Mouse (Mus musculus): Measurements from ENCODE around the gene Ppp1r9a. TPM values are rescaled to one million over a fixed set of nuclear protein-coding genes. Genes with fewer than 3 reads are reported as not detected.

Ppp1r9a gene
- polyA plus RNA-seq (2012; rRNA removed), result 33.8 and 33.9 TPM in 2 replicates
- 18.9 and 23.2 TPM in 2 replicates for polyA plus RNA-seq (2014; fragmentation: Nextera tagmentation; extraction: Ambion mirVana)

DNA sequence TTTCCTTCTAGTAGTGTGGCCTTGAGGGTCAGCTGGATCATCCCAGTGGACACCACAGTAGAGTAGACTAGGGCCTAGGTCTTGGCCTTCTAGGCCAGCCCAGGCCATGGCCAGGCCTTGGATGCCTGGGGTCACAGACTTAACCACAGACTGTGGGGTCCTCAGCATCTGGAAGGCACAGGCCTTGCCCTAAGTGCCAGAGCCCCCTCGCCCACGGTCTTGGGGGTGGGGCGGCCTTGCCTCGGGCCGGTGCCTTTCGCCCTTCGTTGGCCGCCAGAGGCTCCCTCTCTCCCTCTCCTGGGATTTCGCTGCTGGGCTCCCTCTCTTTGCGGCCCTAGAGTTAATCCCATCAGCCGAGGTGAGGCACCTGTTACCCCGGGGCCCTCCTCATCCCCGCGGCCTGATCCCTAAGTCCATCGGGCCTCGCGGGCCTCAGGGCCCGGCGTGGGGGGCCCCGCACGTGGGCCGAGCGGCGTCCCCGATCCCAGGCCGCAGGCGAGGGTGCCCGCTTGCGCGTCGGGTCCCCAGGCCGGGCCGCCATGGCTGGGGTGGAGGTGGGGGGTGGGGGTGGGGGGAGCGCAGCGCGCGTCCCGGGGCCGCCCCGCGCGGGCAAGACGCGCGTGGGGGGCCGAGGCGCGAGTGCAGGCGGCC lies at the start of gene Ppp1r9a:
Ppp1r9a (plus strand) TSS at position 244 of the 651 bp plus-strand sequence.
- WGBS, result 1% methylated on average over 22 of the region's 49 CpGs
- peak within 1 kb of the TSS; percentile 78 for H3K4me3 ChIP-seq (replicated peaks; ENCODE audit: low read length)
- no peaks in the 10 kb centered on the region for H3K9me3 ChIP-seq (ENCODE audit: control insufficient read depth, low read length)
- H3K9ac ChIP-seq (ENCODE audit: low read depth, low read length, severe bottlenecking), result peak within 1 kb of the TSS; percentile 97
- no peaks in the 10 kb centered on the region for H3K27me3 ChIP-seq (ENCODE audit: control insufficient read depth, insufficient read depth, low read length)
- peaks cover 15% of the 10 kb centered on the region for H3K4me1 ChIP-seq (ENCODE audit: control insufficient read depth, insufficient read depth, low read length)
- peak; percentile 28 for DNase-seq (ENCODE audit: low spot score)
- peak; percentile 31 for ATAC-seq (ENCODE audit: low FRiP score, low read depth)
- H3K36me3 ChIP-seq (ENCODE audit: control insufficient read depth, insufficient read depth, low read length), result no peaks in the 10 kb centered on the region
- peak within 1 kb of the TSS; percentile 81 for H3K4me2 ChIP-seq (replicated peaks; ENCODE audit: low read depth, low read length, severe bottlenecking)
- H3K27ac ChIP-seq (replicated peaks; ENCODE audit: low read depth, low read length), result peak within 1 kb of the TSS; percentile 92
- TF ChIP-seq POLR2A (IDR thresholded peaks at IDR 0.05; ENCODE audit: borderline replicate concordance, extremely low read depth, insufficient read depth, insufficient read length), result no peak

DNA sequence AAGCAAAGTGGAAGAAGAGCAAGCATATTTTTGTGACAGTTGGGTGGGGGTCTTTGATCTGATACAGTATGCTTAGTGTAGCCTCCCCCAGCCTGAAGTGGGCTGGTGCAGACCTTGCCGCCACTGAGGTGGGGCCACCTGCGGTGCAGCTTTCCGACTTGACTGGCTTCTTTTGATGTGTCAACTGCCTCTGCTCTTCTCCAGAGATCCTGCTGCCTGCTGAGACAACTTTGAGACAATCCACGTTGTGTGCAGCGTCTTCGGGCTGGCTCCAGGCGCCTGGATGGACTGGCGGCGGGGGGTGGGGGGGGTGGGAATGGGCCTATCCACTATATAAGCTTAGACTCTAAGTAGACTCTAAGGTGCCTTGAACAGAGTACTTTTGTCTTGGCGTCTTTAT lies 47.5 kb upstream of the Ppp1r9a start:
- no peaks in the 10 kb centered on the region for H3K36me3 ChIP-seq (ENCODE audit: control insufficient read depth, insufficient read depth, low read length)
- TF ChIP-seq POLR2A (IDR thresholded peaks at IDR 0.05; ENCODE audit: borderline replicate concordance, extremely low read depth, insufficient read depth, insufficient read length), result no peak
- H3K4me1 ChIP-seq (ENCODE audit: control insufficient read depth, insufficient read depth, low read length), result no peaks in the 10 kb centered on the region
- H3K27ac ChIP-seq (replicated peaks; ENCODE audit: low read depth, low read length), result no peak overlapping the region
- no peak overlapping the region for H3K4me2 ChIP-seq (replicated peaks; ENCODE audit: low read depth, low read length, severe bottlenecking)
- H3K27me3 ChIP-seq (ENCODE audit: control insufficient read depth, insufficient read depth, low read length), result no peaks in the 10 kb centered on the region
- 67% methylated on average over 10 of the region's 10 CpGs for WGBS
- no peak for ATAC-seq (ENCODE audit: low FRiP score, low read depth)
- no peak for DNase-seq (ENCODE audit: low spot score)
- H3K9ac ChIP-seq (ENCODE audit: low read depth, low read length, severe bottlenecking), result no peak overlapping the region
- no peaks in the 10 kb centered on the region for H3K9me3 ChIP-seq (ENCODE audit: control insufficient read depth, low read length)
- no peak overlapping the region for H3K4me3 ChIP-seq (replicated peaks; ENCODE audit: low read length)

DNA sequence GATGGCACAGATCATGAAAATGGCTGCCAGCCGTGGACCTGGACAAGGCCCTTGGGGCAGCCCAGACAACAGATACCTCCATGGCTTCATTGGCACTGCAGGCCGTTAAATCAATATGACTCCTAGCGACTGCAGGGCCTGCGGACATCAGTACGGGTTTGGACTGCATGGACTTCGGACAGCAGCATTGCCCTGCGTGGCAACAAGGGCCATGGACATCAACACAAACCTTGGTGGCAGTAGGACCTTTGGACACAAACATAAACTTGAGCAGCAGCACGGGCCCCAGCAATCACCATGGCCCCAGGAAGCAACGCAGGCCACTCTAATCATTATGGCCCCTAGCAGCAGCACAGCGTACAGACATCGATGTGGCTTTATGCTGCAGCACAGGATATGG lies 45.8 kb upstream of the Ppp1r9a start:
- no peak for ATAC-seq (ENCODE audit: low FRiP score, low read depth)
- no peak for TF ChIP-seq POLR2A (IDR thresholded peaks at IDR 0.05; ENCODE audit: borderline replicate concordance, extremely low read depth, insufficient read depth, insufficient read length)
- WGBS, result 97% methylated on average over 11 of the region's 11 CpGs

DNA sequence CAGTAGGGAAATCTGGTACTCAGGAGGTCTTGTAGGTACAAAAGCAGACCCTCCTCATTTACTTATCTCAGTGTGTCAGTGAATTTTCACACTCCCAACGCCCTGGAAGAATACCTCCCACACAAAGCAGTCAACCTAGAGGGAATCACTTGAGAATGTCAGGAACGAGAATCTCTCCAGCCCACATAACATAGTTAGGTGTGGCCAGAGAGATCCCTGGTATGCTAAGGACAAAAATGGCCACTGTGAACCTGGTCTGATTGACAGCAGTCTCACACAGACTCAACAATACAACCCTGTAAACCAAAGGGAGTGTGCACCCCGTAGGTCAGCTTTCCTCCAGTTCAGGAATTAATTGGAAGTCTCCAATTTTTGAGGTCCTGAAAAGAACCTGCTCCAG lies 18.4 kb upstream of the Ppp1r9a start:
- Histone ChIP-seq H3K9me3 (ENCODE audit: control insufficient read depth, low read length) (no peaks in the 10 kb centered on the region), H3K4me1 (ENCODE audit: control insufficient read depth, insufficient read depth, low read length) (no peaks in the 10 kb centered on the region), H3K36me3 (ENCODE audit: control insufficient read depth, insufficient read depth, low read length) (no peaks in the 10 kb centered on the region), H3K27me3 (ENCODE audit: control insufficient read depth, insufficient read depth, low read length) (no peaks in the 10 kb centered on the region), H3K27ac (replicated peaks; ENCODE audit: low read depth, low read length) (no peak overlapping the region), H3K4me3 (replicated peaks; ENCODE audit: low read length) (no peak overlapping the region), H3K9ac (ENCODE audit: low read depth, low read length, severe bottlenecking) (no peak overlapping the region), H3K4me2 (replicated peaks; ENCODE audit: low read depth, low read length, severe bottlenecking) (no peak overlapping the region)
- WGBS, result 73% methylated on average over 3 of the region's 3 CpGs
- no peak for ATAC-seq (ENCODE audit: low FRiP score, low read depth)
- DNase-seq (ENCODE audit: low spot score), result no peak
- TF ChIP-seq POLR2A (IDR thresholded peaks at IDR 0.05; ENCODE audit: borderline replicate concordance, extremely low read depth, insufficient read depth, insufficient read length), result no peak

More for the DNA sequence above, 45.8 kb upstream of the Ppp1r9a start:
- Histone ChIP-seq H3K4me1 (ENCODE audit: control insufficient read depth, insufficient read depth, low read length) (no peaks in the 10 kb centered on the region), H3K4me3 (replicated peaks; ENCODE audit: low read length) (no peak overlapping the region), H3K36me3 (ENCODE audit: control insufficient read depth, insufficient read depth, low read length) (no peaks in the 10 kb centered on the region), H3K4me2 (replicated peaks; ENCODE audit: low read depth, low read length, severe bottlenecking) (no peak overlapping the region), H3K9me3 (ENCODE audit: control insufficient read depth, low read length) (no peaks in the 10 kb centered on the region), H3K27ac (replicated peaks; ENCODE audit: low read depth, low read length) (no peak overlapping the region), H3K9ac (ENCODE audit: low read depth, low read length, severe bottlenecking) (no peak overlapping the region), H3K27me3 (ENCODE audit: control insufficient read depth, insufficient read depth, low read length) (no peaks in the 10 kb centered on the region)
- DNase-seq (ENCODE audit: low spot score), result no peak

DNA sequence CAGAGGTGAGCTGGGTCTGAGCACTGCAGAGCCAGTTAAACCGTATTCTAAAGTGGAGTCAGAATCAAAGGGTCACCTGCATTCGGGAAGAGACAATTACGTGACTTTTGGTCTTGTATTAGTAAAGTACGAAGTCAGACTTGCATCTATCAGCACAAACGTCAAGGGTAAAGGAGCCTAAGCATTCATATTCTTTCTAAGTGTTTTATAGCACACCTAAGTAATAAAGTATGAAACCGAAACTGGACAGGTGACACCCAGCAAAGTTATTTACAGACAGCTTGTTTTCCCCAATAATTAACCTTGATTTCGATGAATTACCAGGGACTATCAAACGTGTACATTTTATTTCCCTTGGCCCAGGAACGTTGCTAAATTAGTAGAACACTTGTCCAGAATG lies 13.2 kb upstream of the Ppp1r9a start:
- Histone ChIP-seq H3K9me3 (ENCODE audit: control insufficient read depth, low read length) (no peaks in the 10 kb centered on the region), H3K9ac (ENCODE audit: low read depth, low read length, severe bottlenecking) (no peak overlapping the region), H3K4me2 (replicated peaks; ENCODE audit: low read depth, low read length, severe bottlenecking) (no peak overlapping the region), H3K27me3 (ENCODE audit: control insufficient read depth, insufficient read depth, low read length) (no peaks in the 10 kb centered on the region), H3K27ac (replicated peaks; ENCODE audit: low read depth, low read length) (no peak overlapping the region), H3K4me1 (ENCODE audit: control insufficient read depth, insufficient read depth, low read length) (no peaks in the 10 kb centered on the region), H3K4me3 (replicated peaks; ENCODE audit: low read length) (no peak overlapping the region), H3K36me3 (ENCODE audit: control insufficient read depth, insufficient read depth, low read length) (no peaks in the 10 kb centered on the region)
- WGBS, result 76% methylated on average over 9 of the region's 9 CpGs
- TF ChIP-seq POLR2A (IDR thresholded peaks at IDR 0.05; ENCODE audit: borderline replicate concordance, extremely low read depth, insufficient read depth, insufficient read length), result no peak
- ATAC-seq (ENCODE audit: low FRiP score, low read depth) (no peak), DNase-seq (ENCODE audit: low spot score) (no peak)
